ENCODE assay signal across 18 mouse cellular contexts in genomic region chr7:65954583-65954982, GRCm38 (mm10).
DNase-seq lines count a peak whose midpoint lies in the region; ATAC-seq lines count a peak whose summit lies in the region.
"Had no signal": no experiment of that assay in that cellular context is flagged by ENCODE, and none has a peak within 500 bp of the region (broad histone marks: within the 10 kb centered on the region; RNA-seq: fewer than 3 reads in every experiment).

No protein-coding gene starts in this region.

- H3K9ac ChIP-seq in midbrain, embryonic 11.5 days (ENCODE audit: low read length) = no peak overlapping the region
- H3K9ac ChIP-seq: embryonic facial prominence, embryonic 12.5 days; heart, embryonic 12.5 days; hindbrain, embryonic 14.5 days had no signal

- no peaks in the 10 kb centered on the region for H3K9me3 ChIP-seq in midbrain, embryonic 10.5 days (replicated peaks)
- H3K9me3 ChIP-seq in midbrain, embryonic 11.5 days (ENCODE audit: control insufficient read depth, low read length) = no peaks in the 10 kb centered on the region
- H3K9me3 ChIP-seq: embryonic facial prominence, embryonic 12.5 days; G1E; heart, embryonic 12.5 days; hindbrain, embryonic 10.5 days had no signal

- H3K27ac ChIP-seq in midbrain, embryonic 10.5 days (replicated peaks) = peak overlapping the region; percentile 78; the same call in 1 of the 2 replicates
- H3K27ac ChIP-seq in midbrain, embryonic 11.5 days (ENCODE audit: low read depth, low read length) = no peak overlapping the region
- H3K27ac ChIP-seq: embryonic facial prominence, embryonic 12.5 days; hindbrain, embryonic 14.5 days had no signal

- no peak for ATAC-seq in midbrain, embryonic 11.5 days (ENCODE audit: low FRiP score)
- peak; percentile 50; the same call in 1 of the 2 replicates for ATAC-seq in megakaryocyte progenitor cell, adult 5-6 weeks (replicated peaks; ENCODE audit: poor library complexity)
- no peak for ATAC-seq in CD4-positive, CD25-positive, alpha-beta regulatory T cell, adult 4 months

- H3K4me1 ChIP-seq in midbrain, embryonic 10.5 days = peaks cover 25% of the 10 kb centered on the region
- H3K4me1 ChIP-seq in midbrain, embryonic 11.5 days (ENCODE audit: control insufficient read depth, insufficient read depth, low read length) = peaks cover 14% of the 10 kb centered on the region
- H3K4me1 ChIP-seq: heart, embryonic 12.5 days had no signal

- H3K27me3 ChIP-seq in midbrain, embryonic 10.5 days (ENCODE audit: low read depth, poor library complexity, severe bottlenecking) = no peaks in the 10 kb centered on the region
- H3K27me3 ChIP-seq in midbrain, embryonic 11.5 days (ENCODE audit: control insufficient read depth, insufficient read depth, low read length) = no peaks in the 10 kb centered on the region
- H3K27me3 ChIP-seq: embryonic facial prominence, embryonic 12.5 days had no signal

- no peak overlapping the region for H3K4me3 ChIP-seq in midbrain, embryonic 10.5 days
- no peak overlapping the region for H3K4me3 ChIP-seq in midbrain, embryonic 11.5 days (ENCODE audit: low read depth, low read length)
- H3K4me3 ChIP-seq: embryonic facial prominence, embryonic 12.5 days; heart, embryonic 12.5 days had no signal

- DNase-seq in midbrain, embryonic 10.5 days (ENCODE audit: low spot score) = no peak
- DNase-seq in midbrain, embryonic 11.5 days (ENCODE audit: low spot score, missing footprints) = no peak
- DNase-seq in 416B (ENCODE audit: low read depth) = peak; percentile 14
- DNase-seq in c-Kit-positive CD71-negative TER-119-negative erythroid progenitor cells, embryonic 14.5 days (ENCODE audit: low read depth) = peak; percentile 3
- no peak for DNase-seq in urinary bladder, postnatal 10 days (ENCODE audit: low spot score)
- DNase-seq in adrenal gland, postnatal 4 days (ENCODE audit: low spot score in 2 of 2) = no peak
- DNase-seq: adrenal gland, postnatal 10 days; cerebellum, adult 11 months; cerebellum, adult 9-10 months; cerebellum, postnatal 25 days; gastrocnemius, postnatal 14 days had no signal

- 80% methylated on average over 4 of the region's 4 CpGs for WGBS in midbrain, embryonic 10.5 days
- 82% methylated on average over 4 of the region's 4 CpGs for WGBS in midbrain, embryonic 11.5 days

- no peak overlapping the region for H3K4me2 ChIP-seq in midbrain, embryonic 11.5 days
- H3K4me2 ChIP-seq: heart, embryonic 12.5 days had no signal

- no peaks in the 10 kb centered on the region for H3K36me3 ChIP-seq in midbrain, embryonic 10.5 days
- no peaks in the 10 kb centered on the region for H3K36me3 ChIP-seq in midbrain, embryonic 11.5 days (ENCODE audit: control insufficient read depth, insufficient read depth, low read length)
- H3K36me3 ChIP-seq: embryonic facial prominence, embryonic 12.5 days; G1E; heart, embryonic 12.5 days; hindbrain, embryonic 10.5 days had no signal

Comparison
In these comparisons a context has a peak if more than half of its experiments do, and no peak if none do; other contexts are left out.
1. DNase-seq: peak in 416B (single experiment) and c-Kit-positive CD71-negative TER-119-negative erythroid progenitor cells, embryonic 14.5 days (single experiment); none in midbrain, embryonic 10.5 days (single experiment), midbrain, embryonic 11.5 days (single experiment), urinary bladder, postnatal 10 days (single experiment) and adrenal gland, postnatal 4 days (0 of 2).